Mouse (Mus musculus): ENCODE results near the gene Dnm1.

GRCm38 (mm10) chr2:32310096-32310845 lies 42.9 kb downstream of the Dnm1 start:
- TF ChIP-seq POLR2A (IDR thresholded peaks at IDR 0.05; ENCODE audit: extremely low read depth, insufficient read depth, low read length) (no peak), CTCF (IDR thresholded peaks at IDR 0.05; ENCODE audit: low read depth, low read length) (no peak)
